Mouse (Mus musculus) T-helper 17 cell (primary cell): ENCODE measurements at regions not wholly inside any gene's neighbourhood (a gene's known extent, or its start where the extent isn't known, plus 50 kb on each side); places are given as distances from the start of the nearest gene placed in this dataset.
"Not testable (repeated sequence)": the region's sequence is repeated elsewhere in the genome, so short reads cannot be mapped to it uniquely, and the experiment has no call there.

Source experiments
- in situ Hi-C, 2 experiments: fragments of 300-600 bp; cut with MboI, MseI; formaldehyde crosslinking; loops; 1 replicate in 1 of 2; 2 replicates in 1 of 2; pipeline ENCODE4 v1.15.1; 2025; ENCODE audit warnings: high pct_unique_total_duplicates in 2 of 2

GRCm38 (mm10) chr9:115414190-115414589 lies 104.0 kb upstream of the Stt3b start:
- in situ Hi-C loops = no loop called here

DNA sequence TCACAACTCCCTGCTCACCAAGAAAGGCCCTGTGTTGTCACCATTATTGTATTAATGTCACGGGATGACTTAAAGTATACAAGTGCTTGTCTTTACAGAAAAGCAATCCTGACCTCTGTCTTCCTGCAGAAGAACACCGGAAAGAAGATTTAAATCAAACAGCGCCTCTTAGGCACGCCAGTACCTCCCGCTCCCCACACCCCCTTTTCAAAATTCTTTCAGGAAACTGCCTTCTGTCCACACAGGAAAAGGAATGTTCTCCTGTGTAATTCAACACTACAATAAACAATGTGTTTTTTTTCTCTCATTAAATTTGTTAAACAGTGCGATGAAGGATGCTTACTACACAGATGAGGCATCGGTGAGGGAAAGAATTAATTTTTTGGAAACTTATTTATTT lies 112.6 kb upstream of the Stt3b start:
- in situ Hi-C loops = no loop called here

- in situ Hi-C loops = loop anchor here in 1 of 2 experiments (5.0 kb wide), 1 partner anchor 759 kb away; no protein-coding TSS in a partner anchor
Observed at GRCm38 (mm10) chr9:115426682-115427081, 116.5 kb upstream of the Stt3b start.

DNA sequence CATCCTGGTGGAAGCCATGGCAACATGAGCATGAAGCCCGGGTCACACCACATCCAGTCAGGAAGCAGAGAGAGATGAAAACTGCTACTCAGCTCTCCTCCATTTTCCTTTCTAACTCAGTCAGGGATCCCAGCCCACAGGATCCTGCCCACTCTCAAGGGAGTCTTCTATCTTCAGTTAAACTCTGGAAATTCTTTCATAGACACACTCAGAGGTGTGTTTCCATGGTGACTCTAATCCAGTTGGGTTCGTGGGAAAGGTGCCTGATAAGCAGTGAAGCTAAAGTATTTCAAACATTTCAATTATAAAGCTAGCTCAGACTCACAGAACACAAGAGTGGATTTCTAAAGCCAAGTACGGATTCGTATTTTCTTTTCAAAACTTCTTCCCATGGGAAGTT lies 120.0 kb upstream of the Stt3b start:
- in situ Hi-C loops = loop anchor here in 1 of 2 experiments (10.0 kb wide), 1 partner anchor 1315 kb away; no protein-coding TSS in a partner anchor

GRCm38 (mm10) chr9:115434696-115435095 lies 124.5 kb upstream of the Stt3b start:
- in situ Hi-C loops = loop anchor here in 1 of 2 experiments (10.0 kb wide), 1 partner anchor 1310 kb away; no protein-coding TSS in a partner anchor

- in situ Hi-C loops = loop anchor here in 1 of 2 experiments (10.0 kb wide), 1 partner anchor 1308 kb away; no protein-coding TSS in a partner anchor
Observed at GRCm38 (mm10) chr9:115436301-115436700, 126.1 kb upstream of the Stt3b start.

DNA sequence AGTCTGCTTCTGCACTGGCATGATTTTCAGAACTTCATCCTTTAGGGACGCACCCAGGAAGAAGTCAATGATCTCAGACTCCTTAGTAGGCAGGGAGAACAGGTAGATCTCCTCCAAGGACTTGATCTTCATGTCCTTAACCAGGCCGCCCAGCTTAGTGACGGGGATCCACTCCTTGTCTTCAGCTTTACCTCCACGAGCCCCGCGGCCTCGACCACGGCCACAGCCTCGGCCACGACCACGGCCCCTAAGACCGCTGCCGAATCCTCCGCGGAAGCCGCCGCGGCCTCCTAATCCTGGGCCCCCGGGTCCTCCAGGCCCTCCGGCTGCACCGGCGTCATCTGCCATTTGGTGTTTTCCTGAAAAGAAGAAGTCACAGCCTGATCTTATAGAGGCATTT lies 128.0 kb upstream of the Stt3b start:
- in situ Hi-C loops = loop anchor here in 1 of 2 experiments (10.0 kb wide), 1 partner anchor 1307 kb away; no protein-coding TSS in a partner anchor

DNA sequence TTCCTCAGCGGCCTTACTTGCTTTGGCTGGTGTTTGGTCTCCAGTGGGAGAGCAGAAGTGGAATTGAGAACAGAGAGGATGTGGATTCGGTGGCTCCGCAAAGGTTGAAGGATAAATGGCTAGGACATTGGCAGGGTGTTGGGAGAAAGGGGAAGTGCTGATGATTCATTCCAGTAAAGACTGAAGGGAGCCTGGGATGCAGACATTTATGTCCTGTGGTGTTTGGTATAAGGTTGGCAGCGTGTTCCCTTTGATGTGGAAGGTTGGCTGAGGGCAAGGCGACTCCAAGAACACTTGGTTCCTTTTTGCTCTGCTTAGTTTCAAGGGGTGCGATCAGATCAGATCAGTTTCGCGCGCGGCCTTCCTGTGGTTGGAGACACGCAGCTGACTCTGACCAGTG lies 136.5 kb upstream of the Stt3b start:
- in situ Hi-C loops = no loop called here

DNA sequence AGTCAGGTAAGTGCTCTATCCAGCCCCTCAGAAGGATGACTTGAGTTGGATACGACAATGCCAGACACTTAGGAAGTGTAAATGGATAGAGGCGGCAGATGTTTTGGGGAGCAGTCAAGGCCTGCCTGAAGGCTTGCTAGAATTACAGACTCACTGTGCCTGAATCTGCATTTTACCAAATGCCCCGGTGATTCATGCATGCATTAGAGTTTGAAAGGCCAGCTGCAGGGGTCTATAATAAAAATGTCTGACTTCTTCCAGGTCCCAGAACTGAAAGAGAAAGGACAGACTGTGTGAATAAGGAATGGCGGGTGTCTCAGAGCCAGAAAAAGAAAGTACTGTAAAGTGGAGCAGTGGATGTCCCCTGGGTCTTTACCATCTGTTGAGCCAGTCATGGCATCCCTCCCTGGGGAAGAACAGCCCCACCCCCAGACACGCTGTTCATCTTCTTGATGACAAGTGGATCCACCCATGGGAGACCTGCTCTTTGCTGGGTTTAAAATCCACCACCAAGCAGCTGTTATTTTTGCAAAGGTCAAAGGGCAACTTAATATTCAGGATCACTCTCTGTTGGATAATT lies 140.6 kb upstream of the Stt3b start:
- in situ Hi-C loops = no loop called here

DNA sequence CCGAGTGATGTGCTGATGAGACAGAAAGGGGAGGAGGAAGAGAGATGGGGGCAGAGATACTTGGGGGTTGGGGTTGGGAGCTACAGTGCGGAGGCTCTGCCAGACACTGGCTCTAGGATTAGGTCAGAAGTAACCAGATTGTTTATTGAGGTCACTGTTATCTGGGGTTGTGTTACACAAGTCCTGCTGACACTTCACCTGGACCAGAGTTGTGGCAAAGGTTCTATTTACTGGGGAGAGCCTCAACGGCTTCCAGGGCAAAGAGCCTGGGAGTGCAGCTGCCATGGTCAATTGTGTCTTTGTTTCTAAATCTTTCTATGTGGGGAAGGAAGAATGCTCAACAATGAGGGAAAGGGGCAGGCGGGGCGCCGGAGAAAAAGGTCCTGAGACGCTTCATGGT lies 144.6 kb upstream of the Stt3b start:
- in situ Hi-C loops = no loop called here

- in situ Hi-C loops = no loop called here
Observed at GRCm38 (mm10) chr9:115456121-115456520, 145.9 kb upstream of the Stt3b start.

DNA sequence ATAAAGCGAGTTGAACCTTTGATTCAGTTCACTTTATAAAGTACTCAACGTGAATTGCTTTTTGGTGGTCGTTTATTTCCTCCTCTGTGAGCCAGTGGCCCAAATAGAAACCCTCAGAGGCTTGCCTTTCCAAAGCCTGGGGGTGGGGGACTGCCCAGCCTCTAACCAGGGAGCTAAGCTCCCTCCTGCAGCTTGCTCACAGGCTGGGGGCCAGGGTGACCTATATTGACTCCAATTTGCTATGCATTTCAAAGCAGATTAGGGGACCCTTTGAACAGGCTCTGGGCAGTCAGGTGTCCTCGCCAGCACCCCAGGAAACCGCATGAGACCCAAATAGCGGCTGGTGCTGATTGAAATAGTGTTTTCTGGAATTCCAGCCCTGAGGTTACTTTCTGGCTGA lies 146.4 kb upstream of the Stt3b start:
- in situ Hi-C loops = no loop called here

DNA sequence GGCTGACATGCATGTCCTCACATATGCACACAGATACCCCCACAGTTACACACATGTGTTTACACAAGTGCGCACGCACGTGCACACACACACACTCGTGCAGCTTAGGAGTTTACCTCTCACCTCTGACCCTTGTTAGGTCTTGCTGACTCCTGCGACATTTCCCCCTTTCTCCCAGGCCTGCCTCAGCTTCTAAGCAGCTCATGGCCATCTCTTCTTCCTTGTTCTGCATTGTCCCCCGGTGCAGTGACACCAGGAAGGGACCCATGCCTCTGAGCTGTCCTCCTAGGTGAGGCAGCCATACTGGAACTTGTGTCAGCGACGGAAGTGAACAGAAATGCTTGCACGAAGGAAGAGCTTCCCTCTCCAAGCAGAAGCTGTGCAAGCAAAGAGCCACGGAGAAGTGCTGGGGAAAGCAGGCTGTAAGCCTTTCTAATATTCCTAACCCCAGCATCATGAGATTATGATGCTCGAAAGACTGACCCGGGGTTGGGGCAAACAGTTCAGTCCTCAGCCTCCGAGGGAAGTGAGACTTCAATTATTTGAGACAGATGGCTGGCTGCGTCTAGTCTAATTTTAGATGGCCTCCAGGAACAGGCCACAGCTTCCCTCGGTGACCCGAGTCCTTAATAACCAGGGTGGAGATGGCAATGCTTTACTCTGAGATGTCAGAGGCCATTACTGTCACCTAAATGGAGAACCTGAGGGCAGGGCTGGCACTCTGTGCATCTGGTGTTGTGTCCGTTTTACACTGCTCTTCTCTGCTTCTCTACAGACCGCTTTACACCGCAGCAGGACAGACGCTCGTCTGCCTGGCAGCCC lies 147.9 kb upstream of the Stt3b start:
- in situ Hi-C loops = no loop called here

DNA sequence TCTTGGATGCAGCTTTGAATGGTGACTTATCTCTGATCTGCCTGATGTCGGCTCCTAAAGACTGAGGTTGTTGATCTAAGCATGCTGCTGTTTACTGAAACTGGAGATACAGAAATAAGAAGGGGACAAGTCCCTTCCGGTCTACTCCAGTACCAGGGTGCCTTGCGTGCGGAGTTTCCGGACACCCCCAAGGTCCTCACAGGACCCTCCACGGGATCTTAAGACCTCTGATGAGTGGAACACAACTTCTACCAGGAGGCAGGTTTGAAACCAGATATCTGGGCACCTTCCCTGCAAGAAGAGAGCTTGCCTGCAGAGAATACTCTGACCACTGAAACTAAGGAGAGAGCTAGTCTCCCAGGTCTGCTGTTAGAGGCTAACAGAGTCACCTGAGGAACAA lies 148.9 kb upstream of the Stt3b start:
- in situ Hi-C loops = not testable (repeated sequence)

- in situ Hi-C loops = no loop called here
Observed at GRCm38 (mm10) chr9:115465326-115465725, 155.1 kb upstream of the Stt3b start.

DNA sequence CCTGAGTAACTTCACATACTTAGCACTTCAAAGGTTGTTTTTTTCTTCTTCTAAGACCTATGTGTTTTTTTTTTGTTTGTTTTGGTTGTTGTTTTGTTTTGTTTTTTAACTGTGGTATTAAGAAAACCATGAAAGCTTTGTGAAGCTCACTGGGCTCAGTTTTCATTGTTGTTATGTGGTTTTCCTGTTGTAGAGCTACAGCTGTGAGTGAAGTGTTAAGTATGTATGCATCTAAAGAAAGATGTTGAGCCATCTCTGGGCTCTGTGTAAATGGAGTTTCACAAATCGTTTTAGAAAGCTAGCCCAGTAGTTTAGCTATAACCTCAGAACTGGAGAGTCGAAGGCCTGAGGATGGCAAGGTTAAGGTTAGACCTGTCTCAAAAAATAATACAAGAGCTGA lies 158.4 kb upstream of the Stt3b start:
- in situ Hi-C loops = no loop called here

- in situ Hi-C loops = no loop called here
Observed at GRCm38 (mm10) chr9:115471582-115471981, 161.4 kb upstream of the Stt3b start.

GRCm38 (mm10) chr9:115473037-115473436 lies 162.8 kb upstream of the Stt3b start:
- in situ Hi-C loops = no loop called here

DNA sequence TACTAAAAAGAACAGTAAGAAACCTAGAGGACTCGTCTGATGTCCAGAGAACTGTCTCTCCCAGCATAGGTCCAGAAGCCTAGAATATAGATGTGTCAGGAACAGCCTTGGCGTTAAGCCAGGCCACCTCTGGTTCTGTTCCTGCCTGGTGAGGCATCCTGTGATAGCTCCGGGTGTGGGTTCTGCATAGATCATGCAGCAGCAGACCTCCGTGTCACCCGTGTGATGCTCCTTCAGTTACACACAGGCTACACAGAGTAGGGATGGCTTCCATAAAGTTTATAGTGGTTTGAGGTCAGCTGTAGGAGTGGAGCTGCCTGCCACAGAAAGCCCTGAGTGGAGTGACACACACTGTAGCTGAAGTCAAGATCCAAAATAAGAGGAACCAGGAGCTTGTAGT lies 163.6 kb upstream of the Stt3b start:
- in situ Hi-C loops = no loop called here

DNA sequence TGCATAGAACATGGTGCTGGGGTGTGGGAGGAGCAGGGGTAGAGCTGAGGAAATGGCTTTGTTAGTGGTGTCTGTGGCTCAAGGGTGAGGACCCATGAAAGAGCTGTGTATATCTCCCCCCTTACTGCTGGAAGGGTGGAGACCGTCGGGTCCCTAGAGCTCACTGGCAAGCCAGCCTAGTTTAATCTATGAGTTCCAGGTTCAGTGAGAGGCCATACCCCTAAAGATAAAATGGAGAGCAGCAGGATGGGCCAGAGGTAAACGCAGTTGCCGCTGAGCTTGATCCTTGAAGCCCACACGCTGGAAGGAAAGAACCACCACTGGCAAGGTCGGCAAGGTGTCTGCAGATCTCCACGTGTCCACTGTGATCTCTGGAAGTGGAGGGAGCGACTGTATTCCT lies 164.1 kb upstream of the Stt3b start:
- in situ Hi-C loops = no loop called here

DNA sequence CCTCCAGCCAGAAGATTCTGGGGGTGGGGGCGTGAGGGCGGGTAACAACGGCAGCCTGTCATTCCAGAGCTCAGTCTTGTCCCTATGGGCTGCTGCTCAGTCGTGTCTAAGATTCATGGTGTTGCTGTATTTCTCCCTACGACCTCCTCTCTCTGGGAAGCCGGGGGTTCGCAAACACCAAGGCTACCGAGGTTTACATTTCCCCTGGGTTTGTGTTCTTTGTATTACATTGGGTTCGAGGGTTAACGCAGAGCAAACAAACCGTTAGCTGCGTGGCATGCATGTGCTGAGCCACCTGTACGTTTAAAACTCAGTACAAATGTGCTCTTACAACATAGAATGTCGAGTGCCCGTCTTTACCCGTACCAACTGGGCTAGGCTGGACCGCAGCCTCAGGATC lies 166.0 kb upstream of the Stt3b start:
- in situ Hi-C loops = no loop called here

DNA sequence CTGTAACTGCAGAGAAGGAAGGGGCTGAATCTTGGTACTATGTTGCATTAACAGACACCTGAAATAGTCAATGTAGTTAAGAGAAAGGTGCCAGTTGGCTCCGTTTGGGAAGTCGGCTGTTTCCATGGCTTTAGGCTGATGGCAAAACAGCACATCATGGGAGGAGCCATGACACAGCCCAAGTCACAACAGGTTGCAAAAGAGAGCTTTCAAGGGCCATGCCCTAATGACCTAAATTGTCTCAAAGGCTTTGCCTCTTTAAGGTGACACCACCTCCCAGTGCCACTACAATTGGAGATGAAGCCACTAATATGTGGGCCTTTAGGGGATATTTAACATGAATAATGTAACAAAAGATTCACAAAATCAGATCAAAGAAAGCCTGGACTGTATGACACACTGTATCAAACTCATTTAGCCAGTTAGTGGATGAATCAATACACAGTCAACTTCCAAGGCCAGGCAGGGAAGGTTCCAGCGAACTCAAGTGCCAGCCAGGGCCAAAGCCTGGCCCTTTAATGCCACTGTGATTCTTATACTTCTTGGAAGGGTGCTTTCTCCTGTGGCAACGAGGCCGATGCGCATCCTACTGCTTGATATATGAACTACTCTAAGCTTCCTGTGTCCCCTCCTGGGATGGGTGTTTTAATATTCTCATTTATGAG lies 167.5 kb upstream of the Stt3b start:
- in situ Hi-C loops = no loop called here
